Mouse (Mus musculus): ENCODE data around the gene Ptprk.

Ptprk gene

DNA sequence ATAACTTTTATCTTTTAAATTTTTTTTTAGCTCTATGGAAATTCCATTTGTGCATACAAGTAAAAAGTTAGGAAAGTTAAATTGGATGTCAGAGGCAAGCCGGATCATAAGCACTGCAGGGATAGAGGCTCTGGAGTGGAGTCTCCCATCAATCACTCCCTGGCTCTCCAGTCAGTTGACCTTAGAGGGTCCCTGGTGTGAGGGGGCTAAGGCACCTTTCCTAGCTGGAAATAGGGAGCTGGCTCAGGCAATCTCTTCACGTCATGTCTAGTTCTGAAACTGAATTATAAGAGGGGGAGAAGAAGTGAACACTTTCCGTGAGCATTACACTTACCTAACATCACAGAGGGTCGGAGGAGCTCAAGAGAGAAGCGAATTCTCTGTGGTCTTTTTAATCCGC is 110.1 kb downstream of the Ptprk start:
- no peak for DNase-seq (ENCODE audit: low spot score in 2 of 2)

DNA sequence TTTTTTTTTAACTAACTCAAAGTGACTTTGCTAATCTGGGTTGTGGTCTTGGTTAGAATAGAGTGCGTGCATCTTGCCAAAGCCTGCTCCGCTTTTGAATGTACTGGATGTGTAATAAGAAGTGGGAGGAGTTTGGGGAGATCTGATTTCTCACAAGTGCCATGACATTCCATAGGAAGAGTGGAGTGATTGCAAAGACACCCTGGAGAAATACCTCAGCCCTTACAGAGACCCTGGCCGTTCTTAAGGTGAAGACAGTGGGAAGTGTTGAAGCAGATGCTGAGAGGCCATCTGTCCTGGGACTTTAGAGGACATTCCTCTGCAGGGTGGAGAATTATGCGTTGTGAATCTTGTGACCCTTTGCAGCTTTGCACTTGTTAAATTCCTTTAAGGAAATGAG is 110.7 kb downstream of the Ptprk start:
- no peak for DNase-seq (ENCODE audit: low spot score in 2 of 2)

DNA sequence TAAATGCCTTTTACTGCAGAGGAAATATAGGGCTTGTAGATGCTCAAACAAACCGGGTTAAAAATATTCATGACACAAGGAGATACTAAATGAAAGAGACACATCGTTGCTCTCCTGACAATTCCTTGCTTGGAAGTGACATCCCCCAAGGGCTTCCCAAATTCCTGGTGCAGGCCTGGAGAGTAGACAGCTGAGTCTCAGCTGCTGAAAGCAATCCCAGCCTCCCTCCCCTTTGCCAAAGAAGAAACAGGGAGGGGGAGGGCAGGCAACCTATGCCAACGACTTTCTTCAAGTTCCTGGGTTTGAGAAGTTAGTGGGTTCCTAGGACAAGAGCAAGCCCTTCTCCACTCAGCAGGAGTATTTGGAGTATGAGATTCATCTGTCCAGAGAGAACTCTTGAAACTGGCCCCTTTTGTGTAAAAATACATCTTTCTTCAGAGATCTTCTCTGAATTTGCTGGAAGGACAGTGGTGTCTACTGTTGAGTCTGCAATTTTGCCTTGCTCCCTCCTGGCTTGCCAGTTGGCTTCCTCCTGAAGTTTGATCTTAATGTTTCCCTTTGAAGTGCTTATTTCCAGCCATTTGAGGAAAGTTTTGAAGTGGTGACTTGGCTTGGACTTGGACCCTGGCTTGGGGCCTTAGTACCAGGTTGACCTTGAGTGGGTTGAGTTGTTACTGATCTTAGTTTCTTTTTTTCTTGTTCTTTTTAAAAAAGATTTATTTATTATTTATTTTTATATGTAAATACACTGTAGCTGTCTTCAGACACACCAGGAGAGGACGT is 111.6 kb downstream of the Ptprk start:
- DNase-seq (ENCODE audit: low spot score in 2 of 2) = no peak

DNA sequence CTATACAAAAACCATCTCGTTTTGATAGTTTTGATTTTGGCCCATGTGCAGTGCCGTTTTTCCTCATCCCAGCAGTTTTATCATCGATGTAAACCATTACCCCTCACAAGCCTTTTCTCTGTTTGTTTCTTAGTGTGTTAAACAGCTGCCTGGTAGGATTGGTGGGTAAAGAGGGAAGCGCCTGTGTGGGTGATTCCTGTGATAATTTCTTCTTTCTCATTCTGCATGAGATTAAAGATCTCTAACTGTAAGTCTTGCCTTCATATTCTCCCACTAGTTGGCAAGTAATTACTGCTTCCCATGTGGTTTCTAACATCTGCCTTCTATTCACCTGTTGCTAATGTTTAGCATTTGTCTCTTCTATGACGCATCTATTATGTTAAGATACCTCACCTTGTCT is 116.8 kb downstream of the Ptprk start:
- DNase-seq (ENCODE audit: low spot score in 2 of 2) = no peak

DNA sequence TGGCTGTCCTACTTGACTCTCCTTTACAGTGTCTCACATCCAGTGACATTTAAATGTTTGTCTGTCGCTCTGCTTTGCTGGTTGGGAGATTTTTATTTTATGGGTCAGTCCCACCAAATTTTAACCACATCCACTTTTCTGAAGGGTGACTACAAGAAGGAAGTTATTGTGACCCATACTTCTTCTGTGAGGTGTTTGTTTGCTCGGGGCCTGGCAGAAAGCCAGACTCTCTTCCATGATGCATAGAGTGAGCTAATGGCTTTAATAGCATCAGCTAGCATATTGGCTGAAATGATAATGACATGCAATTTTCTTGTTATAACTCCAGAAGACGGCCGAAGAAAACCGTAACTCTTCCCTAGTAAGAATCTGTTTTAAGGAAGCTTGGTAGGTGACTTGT is 119.0 kb downstream of the Ptprk start:
- no peak for DNase-seq (ENCODE audit: low spot score in 2 of 2)

DNA sequence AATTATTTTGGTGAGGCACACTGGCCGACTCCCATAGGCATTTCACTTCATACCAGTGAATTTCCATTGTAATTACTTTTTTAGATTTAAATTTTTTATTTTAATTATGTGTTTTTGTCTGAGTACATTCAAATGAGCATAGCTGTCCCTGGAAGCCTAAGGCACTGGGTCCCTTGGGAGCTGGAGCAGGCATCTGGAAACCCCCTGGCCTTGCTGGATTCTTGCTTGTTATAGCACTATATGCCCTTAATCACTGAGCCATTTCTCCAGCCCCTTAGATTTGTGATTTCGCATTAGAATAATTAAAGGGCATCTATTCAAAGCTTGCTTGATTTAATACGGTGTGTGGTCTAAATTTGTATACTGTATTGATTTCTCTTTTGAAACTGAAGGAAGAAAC is 126.0 kb downstream of the Ptprk start:
- no peak for DNase-seq (ENCODE audit: low spot score in 2 of 2)

DNA sequence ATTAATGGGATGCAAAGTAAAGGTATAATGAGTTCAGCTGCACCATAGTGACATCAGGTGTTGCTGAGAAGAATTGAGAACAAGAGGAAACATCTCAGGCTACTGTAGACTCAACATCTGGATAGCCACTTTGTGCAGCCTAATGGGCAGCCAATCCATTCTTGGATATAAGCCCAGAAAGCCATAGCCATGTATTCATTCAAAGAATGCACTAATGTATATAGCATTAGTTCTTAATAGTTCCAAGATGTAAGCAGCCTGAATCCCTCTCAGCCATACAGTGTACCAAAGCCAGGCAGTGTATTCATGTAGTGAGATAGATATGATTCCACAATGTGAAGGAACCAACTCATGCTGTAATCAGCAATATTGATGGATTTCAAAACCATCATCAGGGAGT is 134.8 kb downstream of the Ptprk start:
- no peak for DNase-seq (ENCODE audit: low spot score in 2 of 2)

DNA sequence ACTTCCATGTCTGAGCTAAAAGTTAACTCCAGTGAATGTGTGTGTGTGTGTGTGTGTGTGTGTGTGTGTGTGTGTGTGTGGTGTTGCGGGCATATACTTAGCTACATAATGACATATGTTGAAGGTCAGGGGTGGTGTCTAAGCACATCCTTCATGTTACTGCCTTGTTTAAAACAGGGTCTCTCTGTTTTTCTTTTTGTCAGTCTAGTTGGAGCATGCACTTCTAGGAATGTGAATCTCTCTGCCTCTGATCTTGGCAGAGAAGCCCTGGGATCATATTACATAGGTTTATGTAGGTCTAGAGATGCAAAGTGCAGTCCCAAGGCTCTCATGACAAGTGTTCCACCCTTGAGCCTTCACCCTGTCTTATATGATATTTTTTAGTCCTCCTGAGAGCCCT is 137.5 kb downstream of the Ptprk start:
- no peak for DNase-seq (ENCODE audit: low spot score in 2 of 2)

DNA sequence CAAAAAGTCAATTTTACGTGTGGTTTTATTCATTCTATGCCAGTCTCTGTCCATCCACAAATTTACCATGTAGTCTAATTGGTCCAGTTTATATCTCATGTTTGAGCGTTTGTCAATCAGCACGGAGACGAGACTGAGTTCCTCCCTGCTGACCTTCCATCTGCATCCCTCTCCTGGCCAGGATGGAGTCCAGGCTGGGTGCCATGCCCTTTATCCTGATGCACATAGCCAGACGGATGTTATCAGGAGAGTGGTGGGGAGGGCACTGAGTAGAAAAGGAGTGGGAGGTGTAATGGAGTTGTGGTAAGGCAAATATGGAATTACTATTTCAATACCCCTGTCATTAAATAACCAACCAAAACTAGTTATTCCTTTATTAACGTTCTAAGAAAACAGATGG is 140.5 kb downstream of the Ptprk start:
- no peak for DNase-seq (ENCODE audit: low spot score in 2 of 2)

DNA sequence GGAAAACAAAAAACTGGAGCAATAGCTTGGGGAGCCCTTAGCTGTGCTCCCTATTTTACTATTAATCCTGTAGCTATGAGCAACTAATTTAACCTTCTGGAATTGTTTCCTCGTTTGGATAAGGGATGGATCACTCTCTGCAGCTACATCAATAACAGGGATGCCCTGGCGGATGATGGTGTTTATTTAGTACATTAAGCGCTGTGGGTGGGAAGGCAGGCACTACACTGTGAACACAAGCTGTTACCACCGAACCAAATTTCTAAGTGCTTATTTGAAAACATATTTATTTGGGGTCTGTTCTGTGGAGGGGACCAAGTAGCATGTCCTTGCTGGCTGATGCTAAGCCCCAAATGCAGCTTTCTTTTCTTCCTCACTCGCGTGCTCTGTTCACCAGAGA is 149.0 kb downstream of the Ptprk start:
- no peak for DNase-seq (ENCODE audit: low spot score in 2 of 2)

DNA sequence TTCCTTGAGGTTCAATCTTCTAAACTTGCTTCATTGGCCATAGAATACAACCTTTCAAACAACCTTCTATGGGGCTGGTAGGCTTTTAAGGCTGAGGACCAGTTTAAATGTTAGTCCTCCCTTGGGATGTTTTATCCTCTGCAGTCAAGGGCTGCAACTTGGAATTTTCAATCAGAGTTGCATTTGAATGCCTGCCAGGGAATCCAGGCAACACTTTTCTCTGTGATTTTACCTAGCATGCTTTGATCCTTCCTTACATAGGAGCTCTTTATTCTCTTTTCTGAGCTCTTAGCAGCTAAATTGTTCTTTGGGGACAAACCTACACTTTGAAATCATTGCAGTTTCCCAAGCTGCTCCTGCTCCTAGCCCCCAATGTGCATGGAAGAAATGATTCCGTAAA is 149.8 kb downstream of the Ptprk start:
- DNase-seq (ENCODE audit: low spot score in 2 of 2) = no peak

DNA sequence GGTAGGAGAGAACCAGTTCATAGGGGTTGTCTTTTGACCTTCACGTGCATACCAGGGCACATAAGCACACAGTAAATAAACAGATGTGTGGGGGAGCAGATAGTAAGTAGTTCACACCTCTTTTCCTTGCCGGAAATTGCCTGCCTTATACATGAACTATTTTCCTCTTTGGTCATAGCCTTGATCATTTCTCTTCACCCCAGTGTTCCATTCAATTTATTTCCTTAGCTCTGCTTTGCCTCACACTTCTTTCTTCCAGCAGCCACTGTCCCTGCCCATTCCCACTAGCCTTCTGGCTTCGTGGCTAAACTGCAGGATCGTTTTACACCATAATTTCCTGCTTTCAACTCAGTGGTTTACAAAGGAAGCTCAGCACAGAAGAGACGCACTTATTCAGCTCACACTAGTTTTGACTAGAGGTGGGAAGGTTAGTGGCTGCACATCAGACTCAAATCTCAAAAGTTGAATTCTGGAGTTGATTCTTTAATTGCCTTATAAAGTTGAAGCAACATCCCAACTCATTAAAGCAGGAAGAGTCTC is 151.0 kb downstream of the Ptprk start:
- no peak for DNase-seq (ENCODE audit: low spot score in 2 of 2)

DNA sequence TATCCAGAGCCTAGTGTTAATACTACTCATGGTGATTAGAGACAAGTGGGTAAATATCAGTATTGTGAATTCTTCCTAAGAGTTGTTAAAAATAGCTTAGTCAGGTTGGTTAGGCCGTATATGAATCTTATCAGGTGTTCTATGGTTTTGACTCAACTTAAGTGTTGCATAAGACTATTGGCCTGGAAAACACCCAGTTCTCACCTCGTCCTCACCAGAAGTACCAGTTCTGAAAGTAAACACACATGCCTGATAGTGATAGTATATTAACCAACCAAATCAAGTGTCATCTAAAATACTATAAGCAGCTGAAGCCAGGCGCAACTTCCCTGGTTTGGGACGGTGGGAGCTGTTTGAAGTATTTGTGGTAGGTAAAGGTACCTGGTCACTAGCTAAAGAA is 153.1 kb downstream of the Ptprk start:
- DNase-seq (ENCODE audit: low spot score in 2 of 2) = no peak

DNA sequence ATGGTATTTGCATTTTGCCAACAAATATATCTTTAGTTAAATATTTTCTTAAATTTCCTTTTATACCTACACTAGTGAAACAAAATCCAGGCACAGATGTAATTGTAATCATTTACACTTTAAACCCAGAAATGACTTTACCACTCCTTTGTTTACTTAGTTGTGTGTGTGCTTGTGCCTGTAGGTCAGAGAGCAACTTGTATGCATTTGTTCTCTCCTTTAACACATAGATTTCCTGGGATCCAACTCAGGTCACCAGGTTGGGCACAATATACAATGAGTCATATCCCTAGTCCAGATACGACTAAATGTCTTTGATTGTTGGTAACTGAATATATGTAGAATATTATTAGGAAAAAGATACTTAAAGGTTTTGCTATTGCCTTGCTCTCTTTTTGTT is 153.6 kb downstream of the Ptprk start:
- DNase-seq (ENCODE audit: low spot score in 2 of 2) = no peak

DNA sequence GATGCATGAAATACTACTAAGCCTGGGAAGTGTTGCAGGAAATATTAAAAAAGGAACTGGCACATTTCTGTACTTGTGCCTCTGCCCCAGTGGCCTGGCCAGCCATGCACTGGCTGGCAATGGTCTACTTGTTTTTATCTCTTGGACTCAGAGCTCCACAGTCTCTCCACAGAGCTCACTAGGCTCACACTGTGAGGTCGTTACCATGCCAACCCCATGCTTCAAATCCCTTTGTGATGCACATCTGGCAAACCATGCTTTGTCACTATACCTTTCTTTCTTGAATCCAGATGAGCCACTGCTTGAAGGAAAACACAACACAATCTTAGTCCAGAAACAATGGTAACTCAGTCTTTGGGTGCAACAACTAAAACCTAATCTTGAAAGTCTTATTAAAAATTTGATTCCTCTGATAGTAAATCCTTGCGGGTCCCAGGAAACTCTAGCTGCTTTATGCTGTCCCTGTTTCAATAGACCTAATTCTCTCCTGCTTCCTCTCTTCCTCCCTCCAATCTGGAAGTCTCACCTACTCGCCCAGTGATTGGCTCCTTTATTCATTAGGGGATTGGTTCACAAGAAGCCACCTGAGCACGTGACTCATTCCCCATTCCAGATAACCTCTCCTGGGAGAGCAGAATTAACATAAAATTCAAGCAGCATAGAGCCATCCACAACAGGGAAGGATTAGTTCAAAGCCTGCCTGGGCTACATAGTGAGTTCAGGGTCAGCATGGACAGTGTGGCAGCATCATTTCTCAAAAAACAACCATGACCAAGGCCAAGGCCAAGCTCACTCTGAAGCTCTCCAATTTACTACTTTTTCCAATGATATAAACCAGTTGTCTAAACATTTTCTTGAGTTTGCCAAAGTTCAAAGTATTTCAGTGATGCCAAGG is 157.9 kb downstream of the Ptprk start:
- DNase-seq (ENCODE audit: low spot score in 2 of 2) = no peak

DNA sequence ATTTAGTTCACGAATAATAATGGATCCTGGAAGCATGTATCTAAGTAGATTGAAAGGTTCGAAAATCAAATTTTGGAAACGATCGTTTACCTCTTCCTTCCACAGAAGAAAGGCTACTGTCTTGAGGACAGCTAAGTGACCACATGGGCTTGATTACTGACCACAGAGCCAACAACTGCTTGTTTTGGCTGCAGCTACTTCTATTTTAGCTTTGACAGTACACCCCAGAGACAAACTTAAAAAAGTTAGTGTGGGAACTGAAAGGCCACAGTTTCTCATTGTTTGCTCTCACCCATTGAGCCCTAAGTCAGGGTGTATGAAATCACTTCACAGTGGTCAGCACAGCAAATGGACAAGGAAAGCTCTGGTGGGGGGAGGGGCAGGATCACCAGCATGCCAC is 174.4 kb downstream of the Ptprk start:
- DNase-seq (ENCODE audit: low spot score in 2 of 2) = no peak

DNA sequence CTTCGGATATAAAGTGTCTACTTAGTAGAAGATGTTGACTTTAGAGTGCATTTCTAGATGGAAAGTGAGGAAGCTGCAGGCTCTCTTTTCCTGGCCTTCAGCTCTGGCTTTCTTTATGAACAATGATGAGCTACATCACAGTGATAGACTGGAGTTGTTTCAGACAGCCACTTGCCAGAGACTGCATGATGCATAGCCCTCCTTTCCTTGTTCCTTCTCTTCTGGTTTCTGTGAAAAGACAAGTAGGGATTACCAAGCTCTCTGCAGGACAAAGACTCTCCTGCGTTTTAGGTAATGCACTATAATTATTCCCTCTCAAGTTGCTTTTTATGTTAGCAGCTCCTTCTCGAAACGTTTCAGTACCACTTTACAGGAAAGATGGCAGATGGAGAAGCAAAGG is 176.8 kb downstream of the Ptprk start:
- peak in 1 of 2 experiments; percentile 7 for DNase-seq (ENCODE audit: low spot score in 2 of 2)

DNA sequence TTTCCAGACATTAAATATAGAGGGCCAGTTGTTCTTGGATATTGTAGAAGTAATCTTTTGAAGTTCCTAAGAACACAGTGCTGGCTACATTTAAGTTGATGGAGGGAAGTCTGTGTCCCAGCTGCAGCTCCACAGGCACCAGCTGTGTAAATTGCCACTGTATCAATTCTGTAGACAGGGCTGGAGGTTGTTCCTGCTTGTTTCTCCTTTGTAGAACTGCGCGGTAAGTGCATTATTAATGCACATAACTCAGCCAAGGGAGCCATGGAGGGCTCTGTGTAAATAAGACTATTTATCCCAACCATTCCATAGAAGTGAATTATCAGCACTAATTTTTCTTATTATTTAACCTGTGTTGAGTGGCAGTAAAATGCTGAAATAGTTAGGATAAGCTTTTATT is 186.0 kb downstream of the Ptprk start:
- DNase-seq (ENCODE audit: low spot score in 2 of 2) = no peak

DNA sequence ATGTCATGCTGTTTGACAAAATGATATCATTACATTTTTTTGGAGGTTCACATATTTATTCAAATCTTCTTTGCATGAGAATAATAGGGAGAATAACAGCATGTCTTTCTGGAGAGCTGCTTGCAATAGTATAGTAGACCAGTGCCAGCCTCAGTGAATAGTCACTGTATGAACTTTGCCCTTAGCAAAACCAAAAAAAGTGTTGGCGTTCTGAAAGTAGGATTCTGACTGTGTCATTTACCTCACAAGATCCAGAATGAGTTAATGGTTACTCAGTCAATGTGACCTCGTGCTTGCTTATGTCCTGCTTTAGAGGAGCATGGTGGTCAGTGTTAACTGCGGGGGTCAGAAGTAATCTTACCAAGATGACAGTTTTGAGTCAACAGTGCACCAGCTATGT is 187.5 kb downstream of the Ptprk start:
- DNase-seq (ENCODE audit: low spot score in 2 of 2) = no peak

DNA sequence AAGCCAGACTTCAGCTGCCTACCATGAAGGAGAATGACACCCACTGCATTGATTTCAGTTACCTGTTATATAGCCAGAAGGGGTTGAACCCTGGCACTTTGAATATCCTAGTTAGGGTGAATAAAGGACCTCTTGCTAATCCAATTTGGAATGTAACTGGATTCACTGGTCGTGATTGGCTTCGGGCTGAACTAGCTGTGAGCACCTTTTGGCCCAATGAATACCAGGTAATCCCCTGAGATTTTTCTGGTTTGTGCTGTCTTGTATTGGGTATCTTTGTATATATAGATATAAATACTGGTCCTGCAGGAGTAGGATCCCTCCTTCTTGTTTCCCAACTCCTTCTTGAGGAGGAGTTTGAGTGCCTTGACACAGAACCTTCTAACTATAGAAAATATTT is 188.9 kb downstream of the Ptprk start:
- no peak for DNase-seq (ENCODE audit: low spot score in 2 of 2)

DNA sequence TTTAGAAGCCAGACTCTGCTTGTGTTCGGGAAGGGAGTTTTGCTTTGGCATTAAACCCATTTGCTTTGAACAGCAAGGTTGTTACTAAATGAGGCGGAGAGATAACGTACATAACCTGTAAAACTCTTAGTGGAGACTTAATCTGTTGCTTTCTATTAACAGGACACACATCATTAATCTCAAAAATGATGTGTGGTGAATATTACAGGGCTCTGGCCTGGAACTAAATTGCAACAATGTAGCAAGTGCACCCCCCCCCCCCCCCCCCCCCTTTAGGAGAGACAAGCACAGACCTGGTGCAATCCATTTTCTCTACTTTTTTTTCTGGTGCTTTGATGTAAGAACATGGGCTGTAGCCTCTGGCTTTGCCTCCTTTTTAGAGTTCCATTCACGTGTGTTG is 195.7 kb downstream of the Ptprk start:
- DNase-seq (ENCODE audit: low spot score in 2 of 2) = no peak

DNA sequence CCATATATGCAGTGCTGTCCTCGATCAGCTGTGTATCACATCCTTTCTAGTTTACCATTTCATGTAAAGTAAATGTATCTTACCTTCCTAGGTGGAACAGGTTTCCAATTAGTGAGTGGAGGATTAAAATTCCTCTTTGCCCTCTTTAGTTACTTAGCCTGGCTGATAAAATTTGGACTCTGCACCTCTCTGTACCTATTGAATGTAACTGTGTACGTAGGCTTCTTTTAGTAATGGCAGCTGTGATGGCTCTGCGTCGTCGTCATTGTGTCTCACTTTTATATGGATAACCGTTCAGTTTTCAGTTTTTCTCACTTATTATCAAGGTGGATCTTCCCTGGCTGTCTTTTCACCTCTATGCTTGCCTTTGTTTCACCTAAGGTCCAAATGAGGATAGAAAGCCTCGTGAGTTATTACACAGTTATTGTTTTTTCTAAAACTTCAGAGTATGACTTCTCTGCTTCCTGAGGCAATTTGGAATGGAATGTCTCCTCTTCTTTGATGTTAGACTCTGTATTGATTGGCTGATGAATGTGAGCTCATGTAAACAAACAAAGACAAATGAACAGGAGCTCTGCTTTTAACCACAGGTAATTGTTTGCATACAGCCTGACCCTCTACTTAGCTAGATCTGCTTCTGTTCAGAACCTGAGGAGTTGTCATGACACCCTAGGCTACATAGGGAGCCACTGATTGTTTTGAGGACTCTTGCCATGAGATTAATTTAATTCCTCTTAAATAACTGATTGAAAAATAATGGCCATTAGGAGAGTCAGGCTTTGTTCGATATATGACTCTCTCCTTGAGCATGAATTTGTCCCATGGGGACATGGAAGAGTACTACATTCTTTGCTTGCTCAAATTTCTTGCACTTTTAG is 197.3 kb downstream of the Ptprk start:
- no peak for DNase-seq (ENCODE audit: low spot score in 2 of 2)

Data from left cerebral cortex, adult 9 months (tissue).